8 mouse cellular contexts compared by ENCODE assay signal in genomic region chr11:70029829-70030550, GRCm38 (mm10). TPM values are rescaled to one million over a fixed set of nuclear protein-coding genes. Genes with fewer than 3 reads are reported as not detected.
DNase-seq lines count a peak whose midpoint lies in the region; ATAC-seq lines count a peak whose summit lies in the region.

No protein-coding gene starts in this region.

- ATAC-seq in heart, embryonic 12.5 days (ENCODE audit: insufficient number of reproducible peaks, low FRiP score) = peak; percentile 24; the same call in 1 of the 2 replicates
- ATAC-seq in CD4-positive, CD25-positive, alpha-beta regulatory T cell, adult 4 months = peak; percentile 36
- ATAC-seq in forebrain, embryonic 16.5 days = peak; percentile 67

- no peaks in the 10 kb centered on the region for H3K9me3 ChIP-seq in heart, embryonic 12.5 days (replicated peaks)
- H3K9me3 ChIP-seq in forebrain, embryonic 16.5 days (ENCODE audit: control insufficient read depth, low read length) = no peaks in the 10 kb centered on the region
- H3K9me3 ChIP-seq in midbrain, embryonic 10.5 days (replicated peaks) = no peaks in the 10 kb centered on the region

- 53% methylated on average over 11 of the region's 11 CpGs for WGBS in heart, embryonic 12.5 days
- 11% methylated on average over 11 of the region's 11 CpGs for WGBS in forebrain, embryonic 16.5 days
- 43% methylated on average over 11 of the region's 11 CpGs for WGBS in midbrain, embryonic 10.5 days

- H3K9ac ChIP-seq in heart, embryonic 12.5 days = peak overlapping the region; percentile 25; the same call in 1 of the 2 replicates
- peak overlapping the region; percentile 43 for H3K9ac ChIP-seq in forebrain, embryonic 16.5 days (replicated peaks; ENCODE audit: low read depth, low read length)

- no peak overlapping the region for H3K27ac ChIP-seq in heart, embryonic 12.5 days (ENCODE audit: poor library complexity, severe bottlenecking)
- peak overlapping the region; percentile 96 for H3K27ac ChIP-seq in forebrain, embryonic 16.5 days (ENCODE audit: low read length)
- H3K27ac ChIP-seq in midbrain, embryonic 10.5 days (replicated peaks) = peak overlapping the region; percentile 88

- H3K27me3 ChIP-seq in heart, embryonic 12.5 days (replicated peaks) = no peaks in the 10 kb centered on the region
- no peaks in the 10 kb centered on the region for H3K27me3 ChIP-seq in forebrain, embryonic 16.5 days (replicated peaks; ENCODE audit: control insufficient read depth, insufficient read depth, low read length)
- no peaks in the 10 kb centered on the region for H3K27me3 ChIP-seq in midbrain, embryonic 10.5 days (ENCODE audit: low read depth, poor library complexity, severe bottlenecking)

- H3K4me2 ChIP-seq in heart, embryonic 12.5 days = peak overlapping the region; percentile 69
- H3K4me2 ChIP-seq in forebrain, embryonic 16.5 days (ENCODE audit: low read length) = peak overlapping the region; percentile 71

- peaks cover 50% of the 10 kb centered on the region for H3K4me1 ChIP-seq in heart, embryonic 12.5 days (replicated peaks)
- peaks cover 60% of the 10 kb centered on the region for H3K4me1 ChIP-seq in forebrain, embryonic 16.5 days (replicated peaks; ENCODE audit: control insufficient read depth, insufficient read depth, low read length)
- peaks cover 62% of the 10 kb centered on the region for H3K4me1 ChIP-seq in midbrain, embryonic 10.5 days

- no peak for DNase-seq in heart, adult 18-20 months
- no peak for DNase-seq in midbrain, embryonic 10.5 days (ENCODE audit: low spot score)
- no peak for DNase-seq in spleen, postnatal 10 days (ENCODE audit: low spot score in 2 of 2)
- DNase-seq in testis, postnatal 14 days (ENCODE audit: low spot score) = no peak
- no peak for DNase-seq in thymus, postnatal 0 days (ENCODE audit: low spot score)

- peak overlapping the region; percentile 25; the same call in 1 of the 2 replicates for H3K4me3 ChIP-seq in heart, embryonic 12.5 days
- peak overlapping the region; percentile 35 for H3K4me3 ChIP-seq in forebrain, embryonic 16.5 days (replicated peaks; ENCODE audit: low read length)
- H3K4me3 ChIP-seq in midbrain, embryonic 10.5 days = peak overlapping the region; percentile 57

- H3K36me3 ChIP-seq in heart, embryonic 12.5 days = peaks cover 29% of the 10 kb centered on the region
- H3K36me3 ChIP-seq in forebrain, embryonic 16.5 days (ENCODE audit: control insufficient read depth, insufficient read depth) = peaks cover 21% of the 10 kb centered on the region
- H3K36me3 ChIP-seq in midbrain, embryonic 10.5 days = peaks cover 44% of the 10 kb centered on the region

RNA-seq across cellular contexts. Expression of gene Dlg4, which starts 13.2 kb away (rescaled TPM):
- 4.2 and 6.0 TPM in 2 replicates for polyA plus RNA-seq in heart, embryonic 12.5 days (2016; fragmentation: Nextera tagmentation; extraction: Ambion mirVana)
- 1 to 10 TPM; 5.9 to 6.8 TPM for total RNA-seq in heart, adult 18-20 months (2021)
- 10 to 100 TPM in 1 of 2 experiments, 1 to 10 TPM in 1; 9.4 to 17.1 TPM for polyA plus RNA-seq in CD4-positive, CD25-positive, alpha-beta regulatory T cell, adult 4 months (2017; shearing (Covaris generic))
- polyA plus RNA-seq in forebrain, embryonic 16.5 days (2015; fragmentation: Nextera tagmentation; extraction: Ambion mirVana) = 25.6 and 32.7 TPM in 2 replicates
- polyA plus RNA-seq in midbrain, embryonic 10.5 days (2016; fragmentation: Nextera tagmentation; extraction: Ambion mirVana) = 16.6 and 23.8 TPM in 2 replicates
- 3.8 and 6.6 TPM in 2 replicates for polyA plus RNA-seq in thymus, postnatal 0 days (2015; fragmentation: Nextera tagmentation; extraction: Ambion mirVana)

RNA-seq across cellular contexts. Expression of gene Acadvl, which starts 14.8 kb away (rescaled TPM):
- 126 and 129 TPM in 2 replicates for polyA plus RNA-seq in heart, embryonic 12.5 days (2016; fragmentation: Nextera tagmentation; extraction: Ambion mirVana)
- 1,000 to 10,000 TPM; 1,326 to 1,372 TPM for total RNA-seq in heart, adult 18-20 months (2021)
- 100 to 1,000 TPM; 124 to 181 TPM for polyA plus RNA-seq in CD4-positive, CD25-positive, alpha-beta regulatory T cell, adult 4 months (2017; shearing (Covaris generic))
- polyA plus RNA-seq in forebrain, embryonic 16.5 days (2015; fragmentation: Nextera tagmentation; extraction: Ambion mirVana) = 60.2 and 60.6 TPM in 2 replicates
- 42.2 and 48.6 TPM in 2 replicates for polyA plus RNA-seq in midbrain, embryonic 10.5 days (2016; fragmentation: Nextera tagmentation; extraction: Ambion mirVana)
- 105 and 107 TPM in 2 replicates for polyA plus RNA-seq in thymus, postnatal 0 days (2015; fragmentation: Nextera tagmentation; extraction: Ambion mirVana)

RNA-seq across cellular contexts. Expression of gene Asgr1, which starts 23.9 kb away (rescaled TPM):
- 0.15 and 0.19 TPM in 2 replicates for polyA plus RNA-seq in heart, embryonic 12.5 days (2016; fragmentation: Nextera tagmentation; extraction: Ambion mirVana)
- total RNA-seq in heart, adult 18-20 months (2021) = not detected
- polyA plus RNA-seq in CD4-positive, CD25-positive, alpha-beta regulatory T cell, adult 4 months (2017; shearing (Covaris generic)) = not detected
- 1.5 and 2.0 TPM in 2 replicates for polyA plus RNA-seq in forebrain, embryonic 16.5 days (2015; fragmentation: Nextera tagmentation; extraction: Ambion mirVana)
- 0.58 and 0.73 TPM in 2 replicates for polyA plus RNA-seq in midbrain, embryonic 10.5 days (2016; fragmentation: Nextera tagmentation; extraction: Ambion mirVana)
- polyA plus RNA-seq in thymus, postnatal 0 days (2015; fragmentation: Nextera tagmentation; extraction: Ambion mirVana) = 0.31 and 0.49 TPM in 2 replicates

RNA-seq across cellular contexts. Expression of gene Dvl2, which starts 29.6 kb away (rescaled TPM):
- 25.8 and 26.1 TPM in 2 replicates for polyA plus RNA-seq in heart, embryonic 12.5 days (2016; fragmentation: Nextera tagmentation; extraction: Ambion mirVana)
- 1 to 10 TPM; 3.4 to 4.8 TPM for total RNA-seq in heart, adult 18-20 months (2021)
- 1 to 10 TPM; 4.0 to 4.6 TPM for polyA plus RNA-seq in CD4-positive, CD25-positive, alpha-beta regulatory T cell, adult 4 months (2017; shearing (Covaris generic))
- 34.6 and 34.7 TPM in 2 replicates for polyA plus RNA-seq in forebrain, embryonic 16.5 days (2015; fragmentation: Nextera tagmentation; extraction: Ambion mirVana)
- 52.1 and 54.1 TPM in 2 replicates for polyA plus RNA-seq in midbrain, embryonic 10.5 days (2016; fragmentation: Nextera tagmentation; extraction: Ambion mirVana)
- 20.6 and 21.0 TPM in 2 replicates for polyA plus RNA-seq in thymus, postnatal 0 days (2015; fragmentation: Nextera tagmentation; extraction: Ambion mirVana)

RNA-seq across cellular contexts. Expression of gene Phf23, which starts 34.4 kb away (rescaled TPM):
- 51.0 and 54.1 TPM in 2 replicates for polyA plus RNA-seq in heart, embryonic 12.5 days (2016; fragmentation: Nextera tagmentation; extraction: Ambion mirVana)
- total RNA-seq in heart, adult 18-20 months (2021) = 10 to 100 TPM; 18.4 to 19.7 TPM
- 10 to 100 TPM; 41.3 to 43.5 TPM for polyA plus RNA-seq in CD4-positive, CD25-positive, alpha-beta regulatory T cell, adult 4 months (2017; shearing (Covaris generic))
- polyA plus RNA-seq in forebrain, embryonic 16.5 days (2015; fragmentation: Nextera tagmentation; extraction: Ambion mirVana) = 63.7 and 66.8 TPM in 2 replicates
- polyA plus RNA-seq in midbrain, embryonic 10.5 days (2016; fragmentation: Nextera tagmentation; extraction: Ambion mirVana) = 95.1 and 96.3 TPM in 2 replicates
- 52.2 and 61.3 TPM in 2 replicates for polyA plus RNA-seq in thymus, postnatal 0 days (2015; fragmentation: Nextera tagmentation; extraction: Ambion mirVana)
